Mouse (Mus musculus) central nervous system, embryonic 11.5 days (tissue): ENCODE data around the gene Olfr124. TPM values are rescaled to one million over a fixed set of nuclear protein-coding genes. Genes with fewer than 3 reads are reported as not detected.

Experiments used
- polyA plus RNA-seq: library from polyadenylated mRNA; depleted of rRNA; stranded (reverse); fragments of >200 nt; gene quantifications from 2 replicates; pipeline ENCODE4 v1.2.3, GENCODE M21; 2012; rRNA removed

The Olfr124 gene
- polyA plus RNA-seq: not detected in 2 replicates

GRCm38 (mm10) chr17:37799588-37799987, at the start of gene Olfr124:
Gene Olfr124 (plus strand): TSS chr17:37799888.

GRCm38 (mm10) chr17:37768307-37768706, 31.4 kb upstream of the Olfr124 start, which contains the start of gene Olfr122:
Gene Olfr122 (plus strand): TSS chr17:37768607.

DNA sequence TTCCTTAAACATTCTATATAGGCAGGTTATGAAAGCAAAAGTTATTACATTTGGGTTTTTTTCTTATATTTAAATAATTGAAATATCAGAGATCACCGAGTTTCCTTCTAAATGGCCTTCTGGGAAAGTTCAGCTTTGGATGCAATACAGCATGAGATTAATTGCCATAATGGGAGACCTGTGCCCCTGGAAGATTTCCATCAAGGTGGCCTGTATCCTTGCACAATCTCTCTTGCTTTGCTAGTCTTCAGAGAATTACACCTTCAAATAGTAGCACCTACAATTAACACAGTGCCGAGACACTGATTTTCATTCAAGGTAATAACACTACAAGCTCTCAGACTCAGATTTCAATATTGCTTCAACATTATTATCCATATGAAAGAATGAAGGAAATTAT, 6.5 kb upstream of the Olfr124 start, which contains the start of gene Olfr123:
Olfr123 (plus strand) TSS at position 301 of the 400 bp plus-strand sequence.

DNA sequence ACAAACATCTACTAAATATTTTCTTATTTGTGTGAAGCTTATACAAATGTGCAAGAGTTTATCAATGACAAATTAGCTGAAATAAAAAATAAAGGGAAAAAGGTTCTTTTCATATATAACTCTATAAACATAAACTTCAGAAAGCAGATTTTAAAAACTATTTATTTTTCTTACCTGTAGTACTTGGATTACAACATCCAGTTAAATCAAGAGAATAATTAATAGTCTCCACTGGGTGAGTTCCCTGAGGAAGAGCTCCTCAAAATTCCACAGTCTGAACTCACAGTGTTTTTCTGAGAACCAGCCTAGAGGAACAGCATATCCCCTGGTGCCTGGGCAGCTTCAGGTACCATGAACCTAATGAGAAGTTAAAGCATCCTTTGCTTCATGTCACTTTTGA, 33.0 kb downstream of the Olfr124 start, which contains the start of gene Olfr125:
Olfr125 (plus strand) TSS at position 301 of the 400 bp plus-strand sequence.

GRCm38 (mm10) chr17:37847183-37847582, 47.5 kb downstream of the Olfr124 start, which contains the start of gene Olfr126:
Gene Olfr126 (plus strand): TSS chr17:37847483.

Other genes starting within 250 kb of the Olfr124 start
- gene Olfr112, start 230.4 kb upstream of the Olfr124 start, polyA plus RNA-seq: not detected in 2 replicates
- gene Olfr113, start 222.2 kb upstream of the Olfr124 start, polyA plus RNA-seq: not detected in 2 replicates
- gene Olfr114, start 207.1 kb upstream of the Olfr124 start, polyA plus RNA-seq: not detected in 2 replicates
- not detected in 2 replicates for gene Olfr115, start 172.8 kb upstream of the Olfr124 start, polyA plus RNA-seq
- not detected in 2 replicates for gene Olfr116, start 172.7 kb upstream of the Olfr124 start, polyA plus RNA-seq
- gene Olfr117, start 136.1 kb upstream of the Olfr124 start, polyA plus RNA-seq: not detected in 2 replicates
- not detected in 2 replicates for gene Olfr118, start 132.9 kb upstream of the Olfr124 start, polyA plus RNA-seq
- gene Olfr119, start 103.3 kb upstream of the Olfr124 start, polyA plus RNA-seq: not detected in 2 replicates
- not detected in 2 replicates for gene Olfr120, start 78.1 kb upstream of the Olfr124 start, polyA plus RNA-seq
- not detected in 2 replicates for gene Olfr121, start 51.0 kb upstream of the Olfr124 start, polyA plus RNA-seq
- not detected in 2 replicates for gene Olfr122, start 31.3 kb upstream of the Olfr124 start, polyA plus RNA-seq
- not detected in 2 replicates for gene Olfr123, start 6.4 kb upstream of the Olfr124 start, polyA plus RNA-seq
- not detected in 2 replicates for gene Olfr125, start 33.1 kb downstream of the Olfr124 start, polyA plus RNA-seq
- not detected in 2 replicates for gene Olfr126, start 47.6 kb downstream of the Olfr124 start, polyA plus RNA-seq
- not detected in 2 replicates for gene Olfr127, start 100.5 kb downstream of the Olfr124 start, polyA plus RNA-seq
- gene Olfr128, start 120.7 kb downstream of the Olfr124 start, polyA plus RNA-seq: not detected in 2 replicates
- not detected in 2 replicates for gene Olfr761, start 153.2 kb downstream of the Olfr124 start, polyA plus RNA-seq